Mouse (Mus musculus) CH12.LX (cell line): Measurements from ENCODE around the gene Hdac11.

Experiments used
- CTCF ChIP-seq, 2 experiments: IDR thresholded peaks in 1 of 2; conservative IDR thresholded peaks in 1 of 2; 2 replicates each; pipeline ENCODE4 v1.5.1; 2011 to 2012; ENCODE audit warnings: low read depth in 2 of 2, low read length in 2 of 2, improper control_type of control experiment in 1 of 2, inconsistent platforms in 1 of 2, mild to moderate bottlenecking in 1 of 2, moderate library complexity in 1 of 2
- HCFC1 ChIP-seq: IDR thresholded peaks from 2 replicates; pipeline ENCODE4 v1.6.1; 2012; ENCODE audit warnings: low read depth, mild to moderate bottlenecking, inconsistent platforms, low read length, improper control_type of control experiment
- POLR2A ChIP-seq: IDR thresholded peaks from 2 replicates; pipeline ENCODE4 v1.6.1; 2011; ENCODE audit warnings: low read depth, mild to moderate bottlenecking, improper control_type of control experiment, low read length
- SIN3A ChIP-seq: IDR thresholded peaks from 2 replicates; pipeline ENCODE4 v1.6.1; 2012; ENCODE audit warnings: low read length, improper control_type of control experiment, inconsistent platforms
- ZNF384 ChIP-seq: IDR thresholded peaks from 2 replicates; pipeline ENCODE4 v1.6.1; 2012; ENCODE audit warnings: low read depth, low read length, improper control_type of control experiment, inconsistent platforms

- no peak for TF ChIP-seq CTCF (conservative IDR thresholded peaks at IDR 0.05 in 1 of 2, IDR thresholded peaks at IDR 0.05 in 1 of 2; ENCODE audit: low read depth in 2 of 2, low read length in 2 of 2)
- no peak for TF ChIP-seq SIN3A
- no peak for TF ChIP-seq POLR2A
- no peak for TF ChIP-seq ZNF384
- TF ChIP-seq HCFC1: no peak
Measured at GRCm38 (mm10) chr6:91189971-91190370, 33.5 kb downstream of the Hdac11 start.
